Mouse (Mus musculus) heart, adult 8-10 months (tissue): ENCODE measurements at regions not wholly inside any gene's neighbourhood (a gene's known extent, or its start where the extent isn't known, plus 50 kb on each side); places are given as distances from the start of the nearest gene placed in this dataset.
"Not testable (repeated sequence)": the region's sequence is repeated elsewhere in the genome, so short reads cannot be mapped to it uniquely, and the experiment has no call there.

Experiments used
- DNase-seq: peaks from one replicate; pipeline ENCODE4 v3.0.0; 2022; ENCODE audit warnings: low spot score

DNA sequence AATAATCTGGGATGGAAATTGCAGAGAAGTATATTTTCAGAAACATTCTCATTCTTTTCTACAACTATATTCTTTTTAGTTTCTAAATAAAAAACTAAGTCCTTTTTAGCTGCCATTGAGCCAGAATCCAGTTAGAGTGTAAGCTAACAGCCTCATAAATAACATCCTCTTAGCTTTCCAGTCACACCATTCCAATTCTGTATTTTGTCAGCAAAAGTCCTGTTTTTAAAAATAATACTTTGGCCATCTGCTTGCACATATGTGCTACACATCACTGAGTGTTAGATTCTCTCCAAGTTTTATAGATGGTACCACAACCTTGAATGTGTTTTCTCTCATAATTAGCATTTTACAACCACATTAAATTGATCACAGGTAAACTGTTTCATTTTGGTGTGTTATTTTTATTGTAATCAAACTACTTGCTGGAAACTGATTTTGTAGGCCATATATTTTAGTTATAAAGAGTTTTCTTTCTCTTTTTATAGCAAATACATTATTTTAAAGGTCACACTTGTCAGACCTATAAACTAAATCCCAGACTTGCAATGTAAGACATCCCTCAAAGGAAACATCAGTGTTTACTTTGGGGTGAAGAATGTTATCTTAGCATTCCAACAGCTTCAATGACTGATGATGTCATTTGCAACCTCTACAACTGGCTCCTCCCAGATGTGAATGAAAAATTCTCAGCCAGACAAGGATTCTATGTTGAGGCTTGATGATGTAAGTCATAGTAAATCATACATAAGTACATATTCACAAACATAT is 1878.9 kb upstream of the Flrt2 start:
- DNase-seq: no peak

DNA sequence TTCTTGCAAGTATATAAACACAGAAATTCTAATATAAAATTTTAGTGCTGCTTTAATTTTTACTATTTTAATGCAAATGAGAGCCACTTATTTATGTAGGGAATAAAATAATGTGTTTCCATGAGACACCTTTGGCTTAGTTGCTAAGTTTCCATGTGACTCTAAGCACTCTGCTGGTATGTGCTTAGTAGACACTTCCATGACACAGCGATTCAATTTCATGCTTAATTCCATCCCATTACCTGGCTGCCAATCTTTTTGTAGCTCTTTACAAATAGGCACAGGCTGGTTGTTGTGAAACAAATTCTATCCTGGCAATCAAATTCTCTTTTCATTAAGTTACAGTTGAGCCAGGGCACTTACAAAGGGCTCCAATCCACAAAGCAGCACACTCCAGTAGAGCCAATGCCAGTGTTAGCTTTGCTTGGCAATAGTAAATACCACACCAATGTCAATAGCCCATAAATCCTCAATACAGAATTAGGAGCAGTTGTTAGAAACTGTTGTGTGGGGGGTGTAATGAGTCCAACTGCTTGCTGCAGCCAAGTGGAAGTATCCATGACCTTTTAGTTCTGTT is 1841.0 kb upstream of the Flrt2 start:
- no peak for DNase-seq

DNA sequence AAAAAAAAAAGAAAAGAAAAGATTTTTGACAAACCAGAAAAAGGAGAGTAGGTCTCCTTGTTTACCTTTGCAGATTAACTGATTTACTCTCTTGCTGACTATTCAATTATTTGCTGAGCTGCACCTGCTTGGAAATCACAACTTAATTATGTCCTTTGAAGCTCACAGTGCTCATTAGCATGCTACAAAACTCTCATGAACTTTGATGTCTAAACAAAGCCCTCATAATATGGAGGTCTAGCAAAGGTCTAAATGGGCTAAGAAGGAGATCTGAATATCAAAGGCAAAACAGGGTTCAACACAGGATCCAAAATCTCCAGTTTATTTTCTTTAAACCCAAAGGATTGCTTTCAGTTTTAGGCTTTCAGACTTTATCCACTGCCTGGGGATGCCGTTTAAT is 1840.4 kb upstream of the Flrt2 start:
- no peak for DNase-seq

DNA sequence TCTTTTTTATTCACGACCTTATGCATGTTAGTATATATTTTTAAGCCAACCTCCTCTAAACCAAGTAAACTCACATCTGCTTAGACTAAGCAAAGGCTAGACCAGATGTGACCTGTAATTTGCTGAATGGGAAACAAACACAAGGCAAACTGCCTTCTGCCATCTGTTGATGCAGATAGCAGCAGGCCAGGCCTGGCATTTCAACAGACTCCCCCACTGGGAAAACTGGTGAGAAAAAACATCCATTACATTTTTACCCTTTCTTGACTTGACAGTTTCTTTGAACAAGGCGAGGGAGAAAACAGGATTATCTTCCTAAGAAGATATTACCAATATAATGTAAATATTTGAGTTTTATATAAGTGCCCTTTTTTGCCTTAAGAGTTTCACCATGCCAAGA is 1806.1 kb upstream of the Flrt2 start:
- DNase-seq: no peak

DNA sequence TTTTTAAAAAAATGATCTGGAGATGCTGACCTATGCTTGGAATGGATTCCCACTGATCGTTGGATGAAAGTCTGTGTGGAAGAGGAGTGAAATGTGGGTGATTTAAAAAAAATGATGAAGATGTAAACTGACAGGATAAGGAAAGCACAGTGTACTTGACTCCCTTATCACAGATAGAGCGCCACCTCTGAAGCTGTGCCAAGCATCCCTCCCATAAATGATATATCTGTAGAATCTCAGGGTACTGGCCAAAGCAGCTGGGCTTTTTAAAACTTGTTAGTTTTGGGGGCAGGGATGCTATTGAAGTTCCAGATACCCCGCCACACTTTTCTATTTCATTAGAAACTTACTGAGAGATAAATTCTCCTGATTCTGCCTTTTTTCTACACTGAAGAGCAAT is 1801.9 kb upstream of the Flrt2 start:
- DNase-seq: no peak

DNA sequence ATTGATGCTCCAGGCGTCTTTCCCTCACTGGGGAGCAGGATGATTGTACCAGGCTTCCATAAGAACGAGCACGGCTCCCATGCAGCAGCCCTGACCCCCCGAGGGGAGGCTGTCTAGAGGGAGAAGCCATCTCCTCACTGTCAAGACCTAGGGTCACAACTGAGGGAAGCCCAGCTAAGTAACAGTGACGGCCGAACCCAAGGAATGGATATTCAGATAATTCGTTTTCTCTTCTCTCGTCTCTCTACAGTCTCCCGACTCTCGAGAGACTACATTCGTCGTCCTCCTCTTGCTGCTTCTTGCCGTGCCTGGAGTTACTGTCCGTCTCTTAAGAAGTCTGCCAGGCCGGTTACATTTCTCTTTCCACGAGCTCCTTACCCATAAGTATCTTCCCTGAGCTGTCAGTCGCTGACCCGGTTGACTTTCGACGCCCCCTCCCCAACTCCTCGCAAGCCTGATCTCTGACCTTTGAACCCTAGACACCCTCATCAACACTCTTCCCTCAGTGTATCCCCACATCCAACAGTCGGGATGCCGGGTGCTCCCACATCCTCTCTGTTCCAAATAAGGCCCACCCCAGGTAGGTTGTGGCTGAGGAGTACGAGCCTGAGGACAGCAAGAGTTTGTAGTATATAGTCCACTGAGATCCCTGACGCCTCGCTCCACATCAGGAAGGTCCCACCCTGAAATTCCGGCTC is 1763.3 kb upstream of the Flrt2 start:
- DNase-seq: not testable (repeated sequence)

DNA sequence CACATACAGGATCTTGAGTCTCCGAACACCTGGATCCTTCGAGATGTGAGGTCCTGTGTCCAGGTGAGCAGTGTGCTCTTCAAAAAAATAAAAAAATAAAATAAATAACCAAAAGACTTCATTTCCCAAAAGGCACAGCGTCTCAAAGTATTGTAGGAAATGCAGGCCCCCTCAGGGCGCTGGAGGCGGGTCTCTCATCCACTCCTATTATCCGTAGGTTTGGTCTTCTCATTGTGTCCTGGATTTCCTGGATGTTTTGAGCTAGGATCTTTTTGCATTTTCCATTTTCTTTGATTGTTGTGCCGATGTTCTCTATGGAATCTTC is 1762.8 kb upstream of the Flrt2 start:
- not testable (repeated sequence) for DNase-seq

DNA sequence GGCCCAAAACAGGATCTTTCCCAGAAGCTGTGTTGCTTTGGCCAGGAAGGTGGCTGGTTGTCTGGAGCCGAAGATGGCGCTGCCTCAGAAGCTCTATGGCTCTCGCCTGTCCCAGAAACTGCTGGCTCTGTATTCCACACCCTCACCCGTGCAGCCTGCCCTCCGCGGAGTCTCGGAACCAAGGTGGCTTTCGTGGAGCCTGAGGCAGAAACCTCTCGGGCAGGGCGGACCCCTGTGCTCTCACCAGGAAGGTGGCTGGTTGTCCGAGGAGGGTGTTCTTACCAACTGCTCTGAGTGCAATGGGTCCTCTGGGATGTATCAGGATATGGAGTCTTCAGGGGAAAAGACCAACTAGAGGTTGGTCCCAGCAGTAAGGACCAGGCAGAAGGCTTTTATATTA is 1761.8 kb upstream of the Flrt2 start:
- DNase-seq: not testable (repeated sequence)

DNA sequence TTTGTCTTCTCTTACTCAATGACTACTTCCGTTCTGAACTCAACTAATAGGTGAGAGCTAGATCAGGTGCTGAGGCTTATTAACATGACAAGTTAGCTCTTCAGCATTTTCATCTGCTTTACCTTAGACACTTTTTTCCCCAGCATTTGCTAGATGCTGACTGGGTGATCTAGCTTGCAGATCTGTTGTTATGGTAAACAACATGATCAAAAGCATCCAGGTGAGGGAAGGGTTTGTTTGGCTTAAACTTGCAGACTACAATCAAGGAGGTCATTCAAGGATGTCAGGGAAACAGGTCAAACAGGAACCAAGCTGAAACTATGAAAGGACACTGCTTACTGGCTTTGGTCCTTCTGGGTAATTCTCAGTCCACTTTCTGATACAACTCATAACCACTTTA is 1731.2 kb upstream of the Flrt2 start:
- DNase-seq: no peak

DNA sequence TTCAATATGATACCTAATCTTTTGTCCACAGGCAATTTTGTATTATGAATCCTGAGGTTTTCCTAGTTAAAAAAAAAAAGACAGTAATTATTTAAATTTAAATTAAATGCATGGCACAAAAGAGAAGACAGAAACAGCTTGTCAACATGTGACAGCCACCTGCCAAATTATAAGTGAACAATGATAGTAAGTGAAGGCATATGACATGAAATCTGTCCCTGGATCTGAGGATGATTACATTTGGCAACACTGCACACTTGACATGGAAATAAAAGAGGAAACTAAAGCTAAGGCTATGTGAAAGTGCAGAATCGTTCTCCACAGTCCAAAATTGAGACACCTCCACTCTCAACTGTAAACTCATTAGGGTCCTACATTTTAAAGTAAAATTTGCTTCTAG is 1710.7 kb upstream of the Flrt2 start:
- DNase-seq: no peak

DNA sequence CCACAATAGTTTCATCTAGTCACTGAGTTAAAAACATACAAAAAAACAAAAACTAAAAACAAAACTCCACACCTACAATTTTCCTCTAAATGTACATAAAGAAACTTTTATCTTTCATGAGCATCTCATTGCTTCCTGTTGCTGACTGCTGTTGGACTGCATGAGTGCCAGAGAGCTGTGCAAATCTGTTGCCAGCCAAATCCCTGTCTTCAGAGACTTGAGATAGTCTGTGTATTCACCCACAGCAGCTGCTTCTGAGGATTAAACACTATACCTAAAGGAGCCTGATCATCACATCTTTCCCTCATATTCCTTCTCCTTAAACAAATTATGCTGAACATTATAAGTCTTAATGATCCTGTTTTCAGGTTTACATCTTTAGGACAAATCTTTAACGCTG is 1700.5 kb upstream of the Flrt2 start:
- no peak for DNase-seq

DNA sequence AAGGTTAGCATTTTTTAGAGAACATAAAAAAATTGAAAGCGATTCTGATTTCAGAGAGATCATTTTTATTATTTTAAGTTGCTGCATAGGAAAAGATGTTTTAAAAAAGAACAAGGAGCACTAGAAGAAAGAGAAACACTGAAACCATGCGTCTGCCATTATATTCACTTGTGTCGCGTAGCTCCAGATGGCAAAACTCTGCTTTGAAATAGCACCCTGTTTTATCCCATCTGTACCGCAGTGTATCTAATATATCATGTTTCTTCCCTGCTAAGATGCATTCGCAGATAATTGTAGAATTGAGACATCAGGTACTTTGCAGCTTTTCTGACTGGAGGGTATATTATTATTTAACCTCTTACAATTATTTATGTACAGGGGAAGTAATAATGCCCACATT is 1698.2 kb upstream of the Flrt2 start:
- DNase-seq: no peak

DNA sequence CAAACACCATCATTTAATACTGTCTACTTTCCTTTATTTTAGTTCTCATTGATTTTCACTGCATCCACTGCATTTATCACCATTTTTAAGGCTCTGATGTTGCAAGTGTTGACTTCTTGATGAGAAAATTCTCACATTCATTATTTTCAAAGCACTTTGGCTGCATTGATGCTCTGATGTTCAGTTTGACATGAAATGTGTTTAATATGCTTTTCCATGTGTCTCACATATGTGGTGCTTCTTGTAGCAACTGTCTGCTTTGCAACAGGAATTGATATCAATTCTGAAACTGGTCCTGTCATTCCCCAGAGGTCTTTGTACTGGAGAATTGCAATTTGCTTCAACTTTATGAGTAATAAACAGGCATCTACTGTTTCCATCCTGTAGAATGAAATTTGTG is 1676.1 kb upstream of the Flrt2 start:
- no peak for DNase-seq

DNA sequence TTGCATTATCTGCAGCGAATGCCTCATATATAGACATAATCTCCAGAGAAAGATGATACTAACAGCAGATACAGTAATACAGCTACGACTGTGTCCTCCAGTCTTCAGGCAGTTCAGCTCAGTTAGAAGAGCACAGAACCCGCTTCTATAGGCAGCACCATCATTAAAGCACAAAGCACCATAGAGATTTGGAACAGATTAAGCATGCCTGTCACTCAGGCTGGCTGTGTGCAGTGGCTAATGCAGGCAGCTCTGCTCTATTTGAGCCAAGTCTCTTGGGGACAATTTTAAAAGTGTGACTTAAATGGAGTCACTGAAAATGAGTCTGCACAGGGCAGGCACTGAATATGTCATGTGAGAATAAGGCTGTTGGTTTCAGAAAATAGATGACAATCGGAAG is 1660.7 kb upstream of the Flrt2 start:
- no peak for DNase-seq

DNA sequence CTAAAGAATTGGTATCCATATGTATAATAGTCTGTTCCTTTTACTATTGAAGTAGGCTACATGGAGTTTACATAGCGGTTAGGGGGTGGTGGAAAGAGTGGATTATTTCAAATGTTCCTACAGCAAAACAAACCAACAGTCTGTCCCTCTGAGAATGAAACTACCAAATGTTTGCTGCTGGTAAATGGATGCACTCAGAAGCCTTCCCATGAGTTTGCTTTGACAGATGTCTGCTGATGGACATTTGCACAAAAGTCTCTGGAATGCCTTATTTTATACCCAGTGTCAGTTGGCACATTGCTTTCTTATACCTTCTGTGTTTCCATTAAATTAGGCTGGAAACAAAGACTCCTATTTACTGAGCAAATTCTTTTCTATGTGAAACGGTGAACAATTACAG is 1644.1 kb upstream of the Flrt2 start:
- no peak for DNase-seq

DNA sequence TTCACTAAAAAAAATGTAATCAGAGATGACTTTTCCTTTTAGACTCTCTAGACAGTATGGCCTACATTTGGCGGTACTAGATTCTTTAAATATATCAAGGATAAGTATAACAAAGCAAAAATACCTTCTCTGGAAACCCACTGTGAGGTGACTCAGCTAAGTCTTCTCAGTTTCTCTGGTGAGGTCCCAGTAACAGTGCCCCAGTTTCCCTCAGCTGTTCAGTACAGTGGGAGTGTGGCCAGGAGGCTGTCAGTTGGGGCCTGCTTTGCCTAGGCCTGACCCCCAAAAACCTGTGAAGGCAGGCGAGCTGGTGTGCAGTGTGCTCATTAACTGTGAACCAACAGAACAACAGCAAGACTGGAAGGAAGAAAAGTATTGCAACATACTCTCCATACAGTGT is 1634.3 kb upstream of the Flrt2 start:
- DNase-seq: no peak

DNA sequence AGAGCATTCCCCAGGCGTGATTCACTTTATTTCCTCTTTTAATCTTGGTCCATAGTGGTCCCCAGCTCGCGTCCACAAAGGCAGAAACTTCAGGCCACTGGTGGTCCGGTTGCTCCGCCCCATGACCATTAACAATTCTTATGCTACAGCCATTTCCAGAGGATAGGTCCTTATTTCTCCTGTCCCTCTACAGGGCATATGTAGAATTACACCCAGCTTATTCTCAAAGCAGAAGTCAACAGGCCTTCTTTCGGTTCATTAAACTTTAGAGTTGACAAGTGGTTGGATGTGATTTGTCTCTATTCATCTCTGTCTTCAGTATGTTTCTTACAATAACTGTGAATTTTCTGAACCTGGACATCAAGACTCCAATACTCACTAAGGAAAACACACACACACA is 1632.4 kb upstream of the Flrt2 start:
- DNase-seq: no peak

DNA sequence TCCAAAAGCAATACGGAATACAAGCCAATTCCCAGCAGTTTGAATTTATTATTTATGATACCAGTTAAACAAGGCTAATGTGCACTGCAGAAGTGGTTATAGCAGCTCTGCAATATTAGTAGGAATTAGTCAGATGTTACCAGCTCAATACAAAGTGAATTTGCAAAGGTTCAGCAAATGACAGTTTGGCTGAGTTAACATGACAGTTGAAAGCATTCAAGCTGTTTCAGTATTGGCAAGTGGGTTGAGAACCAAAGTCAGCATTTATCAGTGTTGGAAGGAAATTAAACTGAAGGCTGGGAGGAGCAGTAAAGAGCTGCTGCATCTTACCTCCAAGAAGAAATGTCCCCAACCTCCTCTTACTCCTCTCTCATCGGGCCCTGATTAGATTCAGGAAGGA is 1631.7 kb upstream of the Flrt2 start:
- DNase-seq: no peak

DNA sequence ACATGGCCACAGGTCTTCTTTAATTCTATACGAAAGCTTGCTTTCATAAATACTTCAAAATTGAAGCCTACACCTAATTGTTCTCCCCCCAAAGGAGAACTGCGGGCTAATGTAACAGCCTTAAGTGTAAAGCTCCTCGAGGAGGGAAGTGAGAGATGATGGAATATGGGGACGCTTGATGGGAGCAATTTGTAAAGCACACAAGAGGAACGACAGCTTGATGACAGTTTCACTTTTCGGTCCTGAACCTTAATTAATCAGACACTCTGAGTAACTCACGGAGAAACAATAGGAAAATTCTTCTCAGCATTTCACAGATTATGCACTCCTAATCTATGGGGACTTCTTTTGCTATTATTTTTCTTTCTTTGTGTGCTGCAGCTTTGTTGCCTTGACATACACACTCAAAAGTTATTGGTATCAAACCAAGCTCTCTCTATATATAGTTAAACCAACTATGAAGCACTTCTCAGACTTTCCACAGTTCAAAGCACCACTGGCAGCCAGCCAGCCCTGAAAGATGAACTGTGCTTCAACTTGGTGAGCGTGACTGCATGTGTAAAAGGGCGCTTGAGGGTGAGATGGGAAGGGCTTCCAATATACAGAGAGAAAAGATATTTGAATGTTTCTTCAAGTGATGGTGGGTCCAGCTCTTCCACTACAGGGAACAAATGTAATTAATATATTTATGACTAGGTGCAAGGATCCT is 1625.4 kb upstream of the Flrt2 start:
- no peak for DNase-seq

DNA sequence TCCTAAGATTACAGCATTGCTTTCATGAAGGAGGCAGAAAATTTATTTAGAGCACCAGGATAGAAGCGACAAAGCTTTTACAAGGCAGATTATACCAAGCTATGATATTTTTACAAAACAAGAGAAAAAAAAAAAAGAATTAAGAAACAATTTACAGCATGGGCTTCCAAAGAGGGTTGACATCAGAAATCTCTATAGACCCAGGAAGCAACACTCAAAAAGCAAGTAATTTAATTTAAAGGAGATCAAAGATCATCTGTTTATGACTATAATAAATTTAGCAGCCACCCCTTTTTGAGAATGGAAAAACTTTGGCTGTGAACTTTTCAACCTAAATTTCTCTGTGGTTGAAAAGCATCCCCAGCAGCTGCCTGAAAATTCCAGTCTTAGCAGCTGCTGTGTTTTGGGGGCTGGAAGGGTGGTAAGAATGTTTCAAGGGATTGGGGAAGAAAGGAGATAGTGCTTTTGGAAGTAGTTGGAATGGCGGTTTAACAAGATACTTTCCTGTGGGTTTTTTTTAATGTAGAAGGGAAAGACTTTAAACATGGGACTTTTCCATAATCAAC is 1621.0 kb upstream of the Flrt2 start:
- no peak for DNase-seq

DNA sequence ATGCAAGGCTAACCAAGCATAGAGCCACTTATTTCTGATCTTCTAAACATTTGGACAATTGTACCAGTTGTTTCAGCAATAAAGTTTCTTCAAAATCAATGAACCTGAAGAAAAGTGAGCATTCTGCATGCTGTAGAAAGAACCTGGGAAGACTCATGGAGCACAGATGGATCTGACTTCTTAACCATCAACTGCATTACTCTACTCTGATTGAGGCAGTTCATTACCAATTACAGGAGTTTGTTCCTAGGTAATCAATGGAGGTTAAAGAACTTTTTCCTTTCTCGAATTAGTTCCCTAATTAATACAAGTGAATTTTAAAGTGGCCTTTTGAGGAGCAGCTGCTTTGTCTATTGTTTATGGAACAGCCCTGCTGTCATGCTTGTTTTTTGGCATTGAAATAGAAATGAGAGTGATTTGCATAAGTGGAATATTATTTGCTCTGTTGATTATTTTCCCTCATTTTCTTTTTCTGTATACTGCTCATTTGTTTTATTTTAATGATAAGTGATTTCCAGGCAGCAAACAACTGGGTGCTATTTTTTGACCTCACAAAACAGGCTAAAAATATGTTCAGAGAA is 1586.4 kb upstream of the Flrt2 start:
- no peak for DNase-seq

DNA sequence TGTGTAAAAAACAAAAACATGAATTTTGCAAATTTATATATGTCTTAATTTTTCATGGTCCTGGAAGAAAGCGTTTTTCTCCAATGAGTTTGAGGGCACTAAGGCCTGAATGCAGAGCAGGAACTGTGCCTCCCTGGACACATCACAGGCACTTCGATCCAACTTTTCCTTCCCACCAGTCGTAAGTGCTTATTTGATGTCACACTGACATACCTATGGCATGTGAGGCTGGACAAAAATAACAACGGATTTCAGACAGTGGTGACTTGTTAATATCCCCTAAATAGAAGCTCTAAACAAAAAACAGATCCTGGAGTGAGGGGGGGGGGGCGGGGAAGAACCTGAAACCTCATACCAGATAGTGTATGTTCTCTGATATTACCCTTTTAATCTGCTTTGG is 1541.9 kb upstream of the Flrt2 start:
- peak; percentile 6 for DNase-seq
